Mouse (Mus musculus): Measurements from ENCODE around the gene Ppm1h.
A peak's percentile ranks its signal among the peaks of the same experiment; 100 is the strongest.

Ppm1h gene

GRCm38 (mm10) chr10:122858904-122859641, 180.5 kb downstream of the Ppm1h start:
- DNase-seq (ENCODE audit: low read depth, low spot score), result no peak

GRCm38 (mm10) chr10:122859642-122859997, 181.1 kb downstream of the Ppm1h start:
- DNase-seq (ENCODE audit: low read depth, low spot score), result no peak

- DNase-seq (ENCODE audit: low read depth, low spot score), result no peak
Measured at GRCm38 (mm10) chr10:122860076-122860475, 181.5 kb downstream of the Ppm1h start.

- no peak for DNase-seq (ENCODE audit: low read depth, low spot score)
Measured at GRCm38 (mm10) chr10:122861696-122862385, 183.3 kb downstream of the Ppm1h start.

- DNase-seq (ENCODE audit: low read depth, low spot score), result no peak
Measured at GRCm38 (mm10) chr10:122862386-122863023, 183.9 kb downstream of the Ppm1h start.

GRCm38 (mm10) chr10:122869865-122870503, 191.4 kb downstream of the Ppm1h start:
- DNase-seq (ENCODE audit: low read depth, low spot score), result no peak

- no peak for DNase-seq (ENCODE audit: low read depth, low spot score)
Measured at GRCm38 (mm10) chr10:122870848-122871494, 192.4 kb downstream of the Ppm1h start.

GRCm38 (mm10) chr10:122872720-122873119, 194.2 kb downstream of the Ppm1h start:
- no peak for DNase-seq (ENCODE audit: low read depth, low spot score)

- no peak for DNase-seq (ENCODE audit: low read depth, low spot score)
Measured at GRCm38 (mm10) chr10:122876964-122877363, 198.4 kb downstream of the Ppm1h start.

- DNase-seq (ENCODE audit: low read depth, low spot score), result no peak
Measured at GRCm38 (mm10) chr10:122877436-122877835, 198.9 kb downstream of the Ppm1h start.

GRCm38 (mm10) chr10:122881456-122881855, 202.9 kb downstream of the Ppm1h start:
- no peak for DNase-seq (ENCODE audit: low read depth, low spot score)

GRCm38 (mm10) chr10:122882614-122883013, 204.1 kb downstream of the Ppm1h start:
- DNase-seq (ENCODE audit: low read depth, low spot score), result no peak

GRCm38 (mm10) chr10:122883823-122884743, 205.5 kb downstream of the Ppm1h start:
- peak; percentile 76 for DNase-seq (ENCODE audit: low read depth, low spot score)

GRCm38 (mm10) chr10:122885301-122885700, 206.7 kb downstream of the Ppm1h start:
- DNase-seq (ENCODE audit: low read depth, low spot score), result no peak

GRCm38 (mm10) chr10:122886055-122886915, 207.7 kb downstream of the Ppm1h start:
- peak; percentile 70 for DNase-seq (ENCODE audit: low read depth, low spot score)

GRCm38 (mm10) chr10:122886916-122887527, 208.5 kb downstream of the Ppm1h start:
- no peak for DNase-seq (ENCODE audit: low read depth, low spot score)

GRCm38 (mm10) chr10:122887528-122888183, 209.1 kb downstream of the Ppm1h start:
- no peak for DNase-seq (ENCODE audit: low read depth, low spot score)

- DNase-seq (ENCODE audit: low read depth, low spot score), result no peak
Measured at GRCm38 (mm10) chr10:122890682-122891350, 212.3 kb downstream of the Ppm1h start.
